Mouse (Mus musculus): ENCODE results near the gene Smyd1.
"Not testable (repeated sequence)": the region's sequence is repeated elsewhere in the genome, so short reads cannot be mapped to it uniquely, and the experiment has no call there.

The Smyd1 gene

GRCm38 (mm10) chr6:71321826-71322283 lies at the start of gene Smyd1:
TSS of gene Smyd1 (minus strand) at chr6:71322233.
- no peak for DNase-seq (ENCODE audit: low spot score in 2 of 2)

- no peak for DNase-seq (ENCODE audit: low spot score in 2 of 2)
Observed at GRCm38 (mm10) chr6:71371085-71371605, 49.1 kb upstream of the Smyd1 start.

GRCm38 (mm10) chr6:71369416-71369815 lies 47.4 kb upstream of the Smyd1 start:
- DNase-seq (ENCODE audit: low spot score in 2 of 2): no peak

- no peak for DNase-seq (ENCODE audit: low spot score in 2 of 2)
Observed at GRCm38 (mm10) chr6:71363995-71364394, 42.0 kb upstream of the Smyd1 start.

GRCm38 (mm10) chr6:71361156-71361670 lies 39.2 kb upstream of the Smyd1 start:
- DNase-seq (ENCODE audit: low spot score in 2 of 2): no peak

GRCm38 (mm10) chr6:71360751-71361150 lies 38.7 kb upstream of the Smyd1 start:
- no peak for DNase-seq (ENCODE audit: low spot score in 2 of 2)

GRCm38 (mm10) chr6:71360221-71360620 lies 38.2 kb upstream of the Smyd1 start:
- no peak for DNase-seq (ENCODE audit: low spot score in 2 of 2)

- DNase-seq (ENCODE audit: low spot score in 2 of 2): no peak
Observed at GRCm38 (mm10) chr6:71357493-71357892, 35.5 kb upstream of the Smyd1 start.

- DNase-seq (ENCODE audit: low spot score in 2 of 2): no peak
Observed at GRCm38 (mm10) chr6:71353722-71354121, 31.7 kb upstream of the Smyd1 start.

- DNase-seq (ENCODE audit: low spot score in 2 of 2): no peak
Observed at GRCm38 (mm10) chr6:71352866-71353427, 30.9 kb upstream of the Smyd1 start.

GRCm38 (mm10) chr6:71352201-71352600 lies 30.2 kb upstream of the Smyd1 start:
- DNase-seq (ENCODE audit: low spot score in 2 of 2): no peak

GRCm38 (mm10) chr6:71351201-71351600 lies 29.2 kb upstream of the Smyd1 start:
- DNase-seq (ENCODE audit: low spot score in 2 of 2): no peak

GRCm38 (mm10) chr6:71348006-71348405 lies 26.0 kb upstream of the Smyd1 start:
- DNase-seq (ENCODE audit: low spot score in 2 of 2): no peak

GRCm38 (mm10) chr6:71341179-71341578 lies 19.1 kb upstream of the Smyd1 start:
- DNase-seq (ENCODE audit: low spot score in 2 of 2): no peak

GRCm38 (mm10) chr6:71339351-71339750 lies 17.3 kb upstream of the Smyd1 start:
- DNase-seq (ENCODE audit: low spot score in 2 of 2): no peak

- no peak for DNase-seq (ENCODE audit: low spot score in 2 of 2)
Observed at GRCm38 (mm10) chr6:71338941-71339340, 16.9 kb upstream of the Smyd1 start.

GRCm38 (mm10) chr6:71337666-71338065 lies 15.6 kb upstream of the Smyd1 start:
- no peak for DNase-seq (ENCODE audit: low spot score in 2 of 2)

GRCm38 (mm10) chr6:71333578-71334273 lies 11.7 kb upstream of the Smyd1 start:
- no peak for DNase-seq (ENCODE audit: low spot score in 2 of 2)

- no peak for DNase-seq (ENCODE audit: low spot score in 2 of 2)
Observed at GRCm38 (mm10) chr6:71333031-71333430, 11.0 kb upstream of the Smyd1 start.

- DNase-seq (ENCODE audit: low spot score in 2 of 2): no peak
Observed at GRCm38 (mm10) chr6:71332236-71332965, 10.4 kb upstream of the Smyd1 start.

GRCm38 (mm10) chr6:71331491-71331890 lies 9.5 kb upstream of the Smyd1 start:
- not testable (repeated sequence) for DNase-seq (ENCODE audit: low spot score in 2 of 2)

GRCm38 (mm10) chr6:71330486-71330885 lies 8.5 kb upstream of the Smyd1 start:
- DNase-seq (ENCODE audit: low spot score in 2 of 2): no peak

All from urinary bladder, postnatal 36 days (tissue).